Mouse (Mus musculus): ENCODE data around the gene Itpr2.

GRCm38 (mm10) chr6:146082476-146082875, 419.5 kb downstream of the Itpr2 start:
- TF ChIP-seq CTCF (IDR thresholded peaks at IDR 0.05; ENCODE audit: low read depth) (no peak), EP300 (optimal IDR thresholded peaks at IDR 0.05) (no peak)

All from stomach, postnatal 0 days (tissue).